Mouse (Mus musculus) kidney, embryonic 16.5 days (tissue): ENCODE results near the gene Btnl4. TPM values are rescaled to one million over a fixed set of nuclear protein-coding genes. Genes with fewer than 3 reads are reported as not detected.

ENCODE experiments used
- ATAC-seq: fragments of 200-750 bp; cut with Nextera tagmentation; 2 replicates; pipeline ENCODE4 v1.8.0; 2017; ENCODE audit warnings: moderate TSS enrichment; ENCODE audit not compliant: low FRiP score, low TSS enrichment
- H3K27ac ChIP-seq: fragments of 300-500 bp; sonication (generic); 2 replicates; pipeline ENCODE4 v1.5.1; 2014; ENCODE audit warnings: low read length
- H3K27me3 ChIP-seq: fragments of 300-500 bp; sonication (generic); 2 replicates; pipeline ENCODE4 v1.6.1; 2014; ENCODE audit warnings: low read length, control low read depth, mixed read lengths; ENCODE audit not compliant: insufficient read depth
- H3K36me3 ChIP-seq: fragments of 300-500 bp; sonication (generic); 2 replicates; pipeline ENCODE4 v1.6.1; 2014; ENCODE audit warnings: low read length, control low read depth, mixed read lengths; ENCODE audit not compliant: insufficient read depth
- H3K4me1 ChIP-seq: fragments of 300-500 bp; sonication (generic); 2 replicates; pipeline ENCODE4 v1.6.1; 2014; ENCODE audit warnings: low read length, control low read depth, mixed read lengths; ENCODE audit not compliant: insufficient read depth
- H3K4me2 ChIP-seq: fragments of 300-500 bp; sonication (generic); replicated peaks from 2 replicates; pipeline ENCODE4 v1.6.1; 2014; ENCODE audit warnings: low read depth, low read length
- H3K4me3 ChIP-seq: fragments of 300-500 bp; sonication (generic); 2 replicates; pipeline ENCODE4 v1.5.1; 2014; ENCODE audit warnings: mild to moderate bottlenecking, low read length
- H3K9ac ChIP-seq: fragments of 300-500 bp; sonication (generic); replicated peaks from 2 replicates; pipeline ENCODE4 v1.6.1; 2014; ENCODE audit warnings: low read length
- H3K9me3 ChIP-seq: fragments of 300-500 bp; sonication (generic); 2 replicates; pipeline ENCODE4 v1.6.1; 2016; ENCODE audit warnings: low read length, control low read depth
- WGBS: fragments of 180-500 bp; shearing (Covaris S2); extraction: QIAGEN DNeasy Blood & Tissue Kit; methylation state at CpG from one replicate; pipeline ENCODE4 v1.1.7; 2014; 5-methylcytosine and 5-hydroxymethylcytosine counted together
- polyA plus RNA-seq: library from polyadenylated mRNA; unstranded; fragments of >200 nt; fragmentation: Nextera tagmentation; extraction: Ambion mirVana; gene quantifications from 2 replicates; pipeline ENCODE4 v1.2.1, GENCODE M21; 2015

Btnl4 gene
- polyA plus RNA-seq, 1 experiment from 2014 or later, result not detected

GRCm38 (mm10) chr17:34439795-34440194 is 37.3 kb downstream of the Btnl4 start:
- no peaks in the 10 kb centered on the region for H3K36me3 ChIP-seq
- WGBS, result 47% methylated on average over 3 of the region's 3 CpGs
- no peak overlapping the region for H3K4me2 ChIP-seq
- 0 out of 2 replicates have a peak, but pooled peaks cover 3% of the 10 kb centered on the region for H3K9me3 ChIP-seq
- no peaks in the 10 kb centered on the region for H3K27me3 ChIP-seq
- H3K4me3 ChIP-seq, result no peak overlapping the region
- ATAC-seq, result no peak
- H3K4me1 ChIP-seq, result no peaks in the 10 kb centered on the region
- H3K9ac ChIP-seq, result no peak overlapping the region
- H3K27ac ChIP-seq, result no peak overlapping the region

- no peaks in the 10 kb centered on the region for H3K4me1 ChIP-seq
- 0 out of 2 replicates have a peak overlapping the region, but pooled peaks have one; percentile 27 for H3K9ac ChIP-seq
- H3K9me3 ChIP-seq, result 0 out of 2 replicates have a peak, but pooled peaks cover 3% of the 10 kb centered on the region
- H3K27ac ChIP-seq, result no peak overlapping the region
- ATAC-seq, result no peak
- no peaks in the 10 kb centered on the region for H3K27me3 ChIP-seq
- H3K4me2 ChIP-seq, result no peak overlapping the region
- H3K36me3 ChIP-seq, result no peaks in the 10 kb centered on the region
- no peak overlapping the region for H3K4me3 ChIP-seq
- WGBS, result 40% methylated on average over 1 of the region's 1 CpGs
Measured at GRCm38 (mm10) chr17:34438588-34438987, 38.5 kb downstream of the Btnl4 start.

- H3K4me1 ChIP-seq, result no peaks in the 10 kb centered on the region
- no peaks in the 10 kb centered on the region for H3K27me3 ChIP-seq
- 30% methylated on average over 7 of the region's 7 CpGs for WGBS
- H3K36me3 ChIP-seq, result no peaks in the 10 kb centered on the region
- H3K9ac ChIP-seq, result no peak overlapping the region
- no peak for ATAC-seq
- 0 out of 2 replicates have a peak, but pooled peaks cover 3% of the 10 kb centered on the region for H3K9me3 ChIP-seq
- H3K4me3 ChIP-seq, result no peak overlapping the region
- no peak overlapping the region for H3K4me2 ChIP-seq
- no peak overlapping the region for H3K27ac ChIP-seq
Measured at GRCm38 (mm10) chr17:34437606-34438005, 39.5 kb downstream of the Btnl4 start.

- Histone ChIP-seq H3K27me3 (no peaks in the 10 kb centered on the region), H3K27ac (no peak overlapping the region), H3K4me2 (no peak overlapping the region), H3K4me1 (no peaks in the 10 kb centered on the region), H3K36me3 (no peaks in the 10 kb centered on the region), H3K4me3 (no peak overlapping the region), H3K9me3 (0 out of 2 replicates have a peak, but pooled peaks cover 3% of the 10 kb centered on the region), H3K9ac (no peak overlapping the region)
- WGBS, result 59% methylated on average over 4 of the region's 4 CpGs
- no peak for ATAC-seq
Measured at GRCm38 (mm10) chr17:34437120-34437519, 40.0 kb downstream of the Btnl4 start.

- H3K4me2 ChIP-seq, result no peak overlapping the region
- H3K27ac ChIP-seq, result no peak overlapping the region
- H3K4me3 ChIP-seq, result no peak overlapping the region
- no peaks in the 10 kb centered on the region for H3K36me3 ChIP-seq
- no peaks in the 10 kb centered on the region for H3K4me1 ChIP-seq
- H3K27me3 ChIP-seq, result no peaks in the 10 kb centered on the region
- no peaks in the 10 kb centered on the region for H3K9me3 ChIP-seq
- no peak overlapping the region for H3K9ac ChIP-seq
- ATAC-seq, result no peak
Measured at GRCm38 (mm10) chr17:34427597-34427996, 49.5 kb downstream of the Btnl4 start.

GRCm38 (mm10) chr17:34420014-34420413 is 57.1 kb downstream of the Btnl4 start:
- H3K27me3 ChIP-seq, result no peaks in the 10 kb centered on the region
- no peaks in the 10 kb centered on the region for H3K9me3 ChIP-seq
- H3K27ac ChIP-seq, result no peak overlapping the region
- H3K36me3 ChIP-seq, result no peaks in the 10 kb centered on the region
- no peak overlapping the region for H3K9ac ChIP-seq
- no peak overlapping the region for H3K4me2 ChIP-seq
- no peak overlapping the region for H3K4me3 ChIP-seq
- no peak for ATAC-seq
- no peaks in the 10 kb centered on the region for H3K4me1 ChIP-seq
- 69% methylated on average over 7 of the region's 7 CpGs for WGBS

Other genes starting within 250 kb of the Btnl4 start
- gene H2-Ob, start 238.4 kb downstream of the Btnl4 start, polyA plus RNA-seq, result 0.14 and 0.27 TPM in 2 replicates
- gene H2-Ab1, start 219.6 kb downstream of the Btnl4 start, polyA plus RNA-seq, result 31.6 and 37.9 TPM in 2 replicates
- gene H2-Aa, start 189.5 kb downstream of the Btnl4 start, polyA plus RNA-seq, result 2.6 and 3.3 TPM in 2 replicates
- gene H2-Eb1, start 171.5 kb downstream of the Btnl4 start, polyA plus RNA-seq, result 7.8 and 8.4 TPM in 2 replicates
- 0.04 TPM in 1 of 2 replicates, not detected in the other for gene H2-Eb2, start 151.7 kb downstream of the Btnl4 start, polyA plus RNA-seq
- gene Btnl2, start 122.5 kb downstream of the Btnl4 start, polyA plus RNA-seq, result not detected in 2 replicates
- not detected in 2 replicates for gene Btnl1, start 100.2 kb downstream of the Btnl4 start, polyA plus RNA-seq
- gene BC051142, start 78.5 kb downstream of the Btnl4 start, polyA plus RNA-seq, result 0.23 and 0.74 TPM in 2 replicates
- not detected in 2 replicates for gene Btnl6, start 40.0 kb upstream of the Btnl4 start, polyA plus RNA-seq
- gene Notch4, start 87.0 kb upstream of the Btnl4 start, polyA plus RNA-seq, result 7.6 and 12.0 TPM in 2 replicates
- gene Gpsm3, start 112.5 kb upstream of the Btnl4 start, polyA plus RNA-seq, result 21.5 and 25.6 TPM in 2 replicates
- 13.1 and 15.6 TPM in 2 replicates for gene Pbx2, start 113.9 kb upstream of the Btnl4 start, polyA plus RNA-seq
- 8.8 and 16.8 TPM in 2 replicates for gene Ager, start 120.5 kb upstream of the Btnl4 start, polyA plus RNA-seq
- 185 and 190 TPM in 2 replicates for gene Rnf5, start 126.4 kb upstream of the Btnl4 start, polyA plus RNA-seq
- 81.8 and 83.1 TPM in 2 replicates for gene Agpat1, start 126.9 kb upstream of the Btnl4 start, polyA plus RNA-seq
- 4.0 and 6.0 TPM in 2 replicates for gene Egfl8, start 138.7 kb upstream of the Btnl4 start, polyA plus RNA-seq
- 47.3 and 53.7 TPM in 2 replicates for gene Ppt2, start 151.2 kb upstream of the Btnl4 start, polyA plus RNA-seq
- 0.23 and 0.29 TPM in 2 replicates for gene Prrt1, start 152.2 kb upstream of the Btnl4 start, polyA plus RNA-seq
- 17.5 and 17.7 TPM in 2 replicates for gene Fkbpl, start 167.4 kb upstream of the Btnl4 start, polyA plus RNA-seq
- 103 and 106 TPM in 2 replicates for gene Atf6b, start 169.8 kb upstream of the Btnl4 start, polyA plus RNA-seq
- gene Tnxb, start 193.2 kb upstream of the Btnl4 start, polyA plus RNA-seq, result 0.51 and 0.52 TPM in 2 replicates